Mouse (Mus musculus) embryonic fibroblast, embryonic 13.5 days (primary cell): ENCODE results near the gene Mrps12. TPM values are rescaled to one million over a fixed set of nuclear protein-coding genes. Genes with fewer than 3 reads are reported as not detected.

ENCODE experiments used
- H3K27ac ChIP-seq: 2 replicates; pipeline ENCODE4 v1.5.1; 2012; ENCODE audit warnings: low read length, control low read depth, inconsistent platforms; ENCODE audit not compliant: insufficient read depth
- H3K4me1 ChIP-seq: 2 replicates; pipeline ENCODE4 v1.6.1; 2011; ENCODE audit warnings: low read length; ENCODE audit not compliant: control insufficient read depth, insufficient read depth
- H3K4me3 ChIP-seq: 2 replicates; pipeline ENCODE4 v1.5.1; 2011; ENCODE audit warnings: mild to moderate bottlenecking, control low read depth, low read length; ENCODE audit not compliant: insufficient read depth
- CTCF ChIP-seq: IDR thresholded peaks from 2 replicates; pipeline ENCODE4 v1.5.1; 2011; ENCODE audit warnings: mild to moderate bottlenecking, control low read depth, low read length, moderate library complexity, borderline replicate concordance; ENCODE audit not compliant: insufficient read depth
- POLR2A ChIP-seq: IDR thresholded peaks from 2 replicates; pipeline ENCODE4 v1.6.1; 2011; ENCODE audit warnings: low read depth, mild to moderate bottlenecking, control low read depth, low read length, moderate library complexity
- polyA plus RNA-seq: library from polyadenylated mRNA; stranded (reverse); fragments of >200 nt; gene quantifications from 2 replicates; pipeline ENCODE4 v1.2.4, GENCODE M21; 2011; ENCODE audit warnings: low read depth; ENCODE audit not compliant: missing spikeins, insufficient read length

The Mrps12 gene
- polyA plus RNA-seq, 1 experiment = 30.9 TPM

DNA sequence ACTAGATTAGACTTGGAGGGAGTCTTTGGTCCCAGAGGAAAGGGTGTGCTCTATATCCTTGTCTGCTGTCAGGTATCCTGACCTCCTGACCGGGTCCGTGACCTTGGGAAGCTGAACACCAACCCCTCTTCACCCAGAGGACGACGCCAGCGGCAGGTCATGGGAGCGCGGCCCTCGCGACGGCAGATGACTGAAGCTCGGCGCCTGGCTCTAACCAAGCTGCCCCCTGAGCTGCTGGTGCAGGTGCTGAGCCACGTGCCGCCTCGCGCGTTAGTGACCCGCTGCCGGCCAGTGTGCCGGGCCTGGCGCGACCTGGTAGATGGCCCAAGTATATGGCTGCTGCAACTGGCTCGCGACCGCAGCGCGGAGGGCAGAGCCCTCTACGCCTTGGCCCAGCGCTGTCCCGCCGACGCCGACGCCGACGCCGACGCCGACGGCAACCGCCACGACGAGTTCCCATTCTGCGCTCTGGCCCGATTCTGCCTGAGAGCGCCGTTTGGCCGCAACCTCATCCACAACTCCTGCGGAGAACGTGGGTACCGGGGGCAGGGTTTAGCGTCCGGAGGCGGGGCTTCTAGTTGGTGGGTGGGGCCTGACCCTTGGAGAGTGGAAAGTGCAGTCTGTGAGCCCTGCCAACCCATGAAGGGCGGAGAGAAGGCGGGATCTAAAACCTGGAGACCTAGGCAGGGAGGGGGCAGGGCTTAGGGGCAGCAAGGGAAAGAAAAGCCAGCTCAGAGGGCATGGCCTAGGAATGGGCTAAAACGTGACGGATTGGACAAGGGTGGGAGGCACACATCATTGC is 9.1 kb downstream of the Mrps12 start:
- Histone ChIP-seq H3K4me1 (no peaks in the 10 kb centered on the region), H3K27ac (no peak overlapping the region), H3K4me3 (no peak overlapping the region)
- TF ChIP-seq POLR2A (no peak), CTCF (no peak)

DNA sequence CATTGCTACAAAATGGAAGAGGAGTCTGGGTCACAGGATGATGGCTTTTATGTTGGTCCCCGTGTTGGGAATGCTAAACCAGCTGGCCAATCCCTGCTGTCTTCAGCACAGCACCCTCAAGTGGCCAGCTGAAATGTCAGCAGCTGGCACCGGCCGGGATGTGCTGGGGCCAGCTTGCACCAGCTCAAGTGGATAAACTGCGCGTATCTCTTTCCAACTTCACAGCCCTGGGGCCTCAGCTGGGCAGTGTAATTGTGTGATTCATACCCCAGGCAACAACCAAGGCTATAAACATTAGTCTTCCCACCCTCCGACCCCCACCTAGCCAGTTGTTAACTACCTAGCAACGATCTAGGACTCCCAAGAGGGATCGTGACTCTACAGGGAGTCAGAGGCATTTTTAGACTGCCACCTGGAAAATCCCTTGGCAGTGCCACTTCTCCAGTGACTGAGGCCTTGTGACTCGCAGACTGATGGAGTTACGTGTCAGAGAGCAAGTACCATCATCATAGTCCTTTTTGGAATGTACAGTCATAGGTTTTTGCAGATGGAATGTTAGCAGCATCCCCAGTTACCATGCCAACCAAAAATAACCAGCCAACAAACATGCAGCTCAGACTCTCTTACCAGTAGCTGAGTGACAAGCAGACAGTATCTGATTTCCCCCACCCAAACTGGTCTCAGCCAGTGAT is 13.8 kb downstream of the Mrps12 start:
- no peak for TF ChIP-seq POLR2A
- TF ChIP-seq CTCF = peak; percentile 52; the same call in 1 of the 2 replicates
- Histone ChIP-seq H3K27ac (no peak overlapping the region), H3K4me1 (no peaks in the 10 kb centered on the region; the same call in 1 of the 2 replicates), H3K4me3 (no peak overlapping the region)

DNA sequence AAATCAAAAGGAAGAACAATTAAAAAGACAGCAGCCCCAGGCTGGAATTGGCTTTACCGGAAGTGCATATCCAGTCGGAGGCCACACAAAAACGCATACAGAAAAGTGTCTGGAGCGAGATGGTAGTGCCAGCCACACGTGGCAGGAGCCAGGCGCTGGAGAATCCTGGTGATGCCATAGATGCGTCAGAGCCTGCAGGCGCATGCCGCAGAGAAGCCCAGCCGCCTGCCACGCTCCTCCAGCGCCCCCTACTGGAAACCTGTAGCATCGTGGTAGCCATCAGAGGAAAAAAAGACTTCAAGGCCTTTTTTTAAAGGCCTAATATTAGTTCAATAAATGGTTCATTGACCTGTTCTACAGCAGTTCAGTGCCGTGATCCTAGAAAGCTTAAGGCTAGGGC is 15.0 kb downstream of the Mrps12 start:
- no peak overlapping the region for H3K27ac ChIP-seq
- H3K4me3 ChIP-seq = no peak overlapping the region
- TF ChIP-seq CTCF (peak; percentile 80), POLR2A (no peak)
- H3K4me1 ChIP-seq = no peaks in the 10 kb centered on the region; the same call in 1 of the 2 replicates

DNA sequence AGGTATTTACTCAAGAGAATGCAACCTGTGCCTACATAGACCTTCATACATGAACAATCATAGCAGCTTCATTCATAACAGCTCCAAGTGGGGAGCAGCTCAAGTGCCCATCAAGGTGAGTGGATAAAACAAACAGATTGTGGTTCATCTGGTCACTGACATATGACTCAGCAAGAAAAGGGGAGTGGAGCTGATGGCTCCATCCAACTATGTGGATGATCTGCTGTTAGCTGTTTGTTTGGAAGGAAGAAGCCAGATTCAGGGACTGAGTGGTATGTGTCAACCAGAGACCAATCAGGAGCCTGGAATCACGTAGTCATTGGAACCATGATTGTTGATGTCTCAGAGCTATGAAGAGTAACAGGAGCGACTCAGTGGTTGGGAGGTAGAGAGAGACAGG is 17.0 kb downstream of the Mrps12 start:
- no peak overlapping the region for H3K27ac ChIP-seq
- peaks cover 2% of the 10 kb centered on the region for H3K4me1 ChIP-seq
- no peak overlapping the region for H3K4me3 ChIP-seq
- TF ChIP-seq POLR2A (no peak), CTCF (no peak)

DNA sequence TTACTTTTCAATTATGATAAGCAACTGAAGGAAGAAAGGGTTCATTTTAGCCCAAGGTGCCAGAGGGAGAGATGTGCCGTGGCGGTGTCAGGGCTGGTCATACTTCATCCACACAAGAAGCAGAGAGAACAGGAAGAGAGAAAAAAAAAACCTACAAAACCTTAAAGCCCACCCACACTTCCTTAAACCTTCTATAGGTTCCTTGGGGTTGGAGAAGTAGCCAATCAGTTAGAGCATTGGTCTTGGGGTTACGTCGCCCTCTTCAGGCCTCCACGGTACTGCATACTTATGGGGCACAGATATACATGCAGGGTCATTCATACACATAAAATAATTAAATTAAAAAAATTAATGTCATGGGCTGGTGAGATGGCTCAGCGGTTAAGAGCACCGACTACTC is 19.5 kb downstream of the Mrps12 start:
- TF ChIP-seq POLR2A (no peak), CTCF (no peak)
- no peak overlapping the region for H3K27ac ChIP-seq
- H3K4me1 ChIP-seq = peaks cover 2% of the 10 kb centered on the region
- H3K4me3 ChIP-seq = no peak overlapping the region

DNA sequence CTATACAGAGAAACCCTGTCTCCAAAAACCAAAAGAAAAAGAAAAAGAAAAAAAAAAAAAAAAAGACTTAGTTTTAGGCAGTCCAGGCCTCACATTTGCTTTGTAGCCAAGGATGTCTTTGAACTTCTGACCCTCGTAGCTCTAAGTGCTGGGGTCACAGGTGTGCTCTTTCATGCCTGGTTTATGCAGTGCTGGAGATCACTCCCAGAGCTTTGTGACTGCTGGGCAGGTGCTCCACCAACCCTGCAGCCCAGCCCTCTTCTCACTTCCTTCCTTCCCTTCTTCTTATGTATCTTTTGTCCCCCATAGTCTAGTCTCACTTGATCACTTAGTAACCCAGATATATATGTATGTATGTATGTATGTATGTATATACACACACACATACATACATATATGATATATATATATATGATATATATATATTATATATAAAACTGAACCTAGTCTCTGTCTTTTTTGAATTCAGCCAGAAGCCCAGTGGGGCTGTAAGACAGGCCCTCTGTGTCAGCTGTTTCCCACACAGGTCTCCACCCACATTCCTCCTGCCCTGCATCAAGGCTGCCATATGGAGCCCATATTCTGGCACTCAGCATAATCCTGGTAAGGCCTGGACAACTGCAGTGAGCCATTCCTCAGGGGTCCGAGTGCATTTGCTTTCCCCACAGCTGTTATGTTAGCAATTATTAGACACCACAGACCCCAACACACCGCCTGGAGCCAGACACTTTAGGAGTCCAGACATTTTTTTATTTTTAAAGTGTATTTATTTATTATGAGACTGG is 20.7 kb downstream of the Mrps12 start:
- TF ChIP-seq CTCF (no peak), POLR2A (no peak)
- Histone ChIP-seq H3K4me3 (no peak overlapping the region), H3K4me1 (peaks cover 2% of the 10 kb centered on the region), H3K27ac (no peak overlapping the region)

DNA sequence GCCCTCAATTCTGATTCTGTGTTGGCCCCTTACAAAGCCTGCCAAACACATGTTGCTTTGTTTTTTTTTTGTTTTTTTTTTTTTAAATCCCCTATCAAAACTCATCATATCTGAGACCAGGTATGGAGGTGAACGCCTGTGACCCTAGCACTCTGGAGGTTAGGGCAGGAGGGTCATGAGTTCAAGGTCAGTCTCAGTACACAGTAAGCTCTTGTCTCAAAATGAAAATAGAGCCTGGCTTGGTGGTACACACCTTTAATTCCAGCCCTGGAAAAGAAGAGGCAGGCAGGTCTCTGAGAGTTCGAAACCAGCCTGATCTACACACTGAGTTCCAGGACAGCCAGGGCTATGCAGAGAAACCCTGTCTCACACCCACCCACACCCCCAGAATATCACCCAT is 22.0 kb downstream of the Mrps12 start:
- peaks cover 3% of the 10 kb centered on the region for H3K4me1 ChIP-seq
- TF ChIP-seq CTCF (no peak), POLR2A (no peak)
- H3K27ac ChIP-seq = no peak overlapping the region
- no peak overlapping the region for H3K4me3 ChIP-seq

DNA sequence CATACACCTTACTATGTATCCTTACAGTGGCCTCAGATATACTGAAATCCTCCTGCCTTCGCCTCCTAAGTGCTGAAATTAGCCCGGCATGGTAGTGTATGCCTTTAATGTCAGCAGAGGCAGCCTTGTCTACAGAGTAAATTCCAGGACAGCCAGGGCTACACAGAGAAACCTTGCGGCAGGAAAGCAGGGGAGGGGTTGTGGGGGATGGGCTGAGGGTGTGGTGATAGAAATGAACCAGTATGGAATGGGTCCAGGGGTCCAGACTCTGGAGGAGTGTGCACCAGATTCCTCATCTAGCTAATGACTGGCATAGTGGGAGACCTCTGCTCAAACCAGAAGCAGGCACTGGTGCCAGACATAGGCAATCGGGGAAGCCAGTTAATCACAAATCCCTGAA is 22.5 kb downstream of the Mrps12 start:
- no peak for TF ChIP-seq POLR2A
- no peak for TF ChIP-seq CTCF
- Histone ChIP-seq H3K4me3 (no peak overlapping the region), H3K4me1 (peaks cover 3% of the 10 kb centered on the region; the same call in 1 of the 2 replicates), H3K27ac (no peak overlapping the region)

DNA sequence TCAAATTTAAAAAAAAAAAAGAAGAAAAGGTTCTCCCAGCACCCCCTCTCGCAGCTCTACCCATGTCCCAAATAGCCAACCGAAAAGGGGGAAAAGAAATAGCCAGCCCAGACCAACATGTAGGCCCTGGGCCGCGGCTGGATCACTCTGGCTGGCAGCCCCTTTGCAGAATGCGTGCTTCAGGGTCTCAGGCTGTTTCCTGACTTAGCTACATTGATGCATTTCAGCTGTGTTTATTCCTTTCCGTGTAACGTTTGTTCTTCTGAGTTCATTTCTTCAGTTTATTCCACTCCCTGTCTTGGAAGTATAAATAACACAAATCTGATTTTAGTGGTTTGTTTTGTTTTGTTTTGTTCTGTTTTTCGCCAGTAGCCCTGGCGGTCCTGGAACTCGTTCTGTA is 23.9 kb downstream of the Mrps12 start:
- TF ChIP-seq POLR2A = no peak
- no peak for TF ChIP-seq CTCF
- Histone ChIP-seq H3K4me3 (peak overlapping the region; percentile 62), H3K4me1 (peaks cover 3% of the 10 kb centered on the region; the same call in 1 of the 2 replicates), H3K27ac (no peak overlapping the region)
